Mouse (Mus musculus) kidney, adult 8-10 months (tissue): Measurements from ENCODE around the gene Myo5a.
A peak's percentile ranks its signal among the peaks of the same experiment; 100 is the strongest.

Experiments used
- DNase-seq, 2 experiments: peaks; one replicate each; pipeline ENCODE4 v3.0.0; 2022

Gene Myo5a

GRCm38 (mm10) chr9:75070457-75071028 is at the start of gene Myo5a:
Gene Myo5a, plus strand, starts transcription at chr9:75071015.
- DNase-seq = no peak

- no peak for DNase-seq
Observed at GRCm38 (mm10) chr9:75022546-75022945, 48.3 kb upstream of the Myo5a start.

GRCm38 (mm10) chr9:75023150-75023894 is 47.5 kb upstream of the Myo5a start:
- DNase-seq = no peak

GRCm38 (mm10) chr9:75024089-75024488 is 46.7 kb upstream of the Myo5a start:
- DNase-seq = no peak

GRCm38 (mm10) chr9:75025689-75026088 is 45.1 kb upstream of the Myo5a start:
- no peak for DNase-seq

- no peak for DNase-seq
Observed at GRCm38 (mm10) chr9:75032408-75032807, 38.4 kb upstream of the Myo5a start.

GRCm38 (mm10) chr9:75033141-75033540 is 37.7 kb upstream of the Myo5a start:
- DNase-seq = no peak

- no peak for DNase-seq
Observed at GRCm38 (mm10) chr9:75034691-75035090, 36.1 kb upstream of the Myo5a start.

GRCm38 (mm10) chr9:75035944-75036343 is 34.9 kb upstream of the Myo5a start:
- DNase-seq = no peak

- DNase-seq = peak; percentile 86
Observed at GRCm38 (mm10) chr9:75037451-75038356, 33.1 kb upstream of the Myo5a start, which contains the start of gene Arpp19. Gene Arpp19, plus strand, starts transcription at chr9:75037614.

- no peak for DNase-seq
Observed at GRCm38 (mm10) chr9:75038357-75038688, 32.5 kb upstream of the Myo5a start.

GRCm38 (mm10) chr9:75040566-75040965 is 30.2 kb upstream of the Myo5a start:
- DNase-seq = peak; percentile 34 to 50

GRCm38 (mm10) chr9:75041840-75042525 is 28.8 kb upstream of the Myo5a start:
- DNase-seq = no peak

GRCm38 (mm10) chr9:75043191-75043590 is 27.6 kb upstream of the Myo5a start:
- no peak for DNase-seq

- DNase-seq = no peak
Observed at GRCm38 (mm10) chr9:75047079-75047478, 23.7 kb upstream of the Myo5a start.

- no peak for DNase-seq
Observed at GRCm38 (mm10) chr9:75049100-75049499, 21.7 kb upstream of the Myo5a start.

- DNase-seq = peak; percentile 49 to 76
Observed at GRCm38 (mm10) chr9:75050003-75050402, 20.8 kb upstream of the Myo5a start.

GRCm38 (mm10) chr9:75051841-75052240 is 19.0 kb upstream of the Myo5a start:
- DNase-seq = no peak

GRCm38 (mm10) chr9:75055046-75055445 is 15.8 kb upstream of the Myo5a start:
- DNase-seq = peak in 1 of 2 experiments; percentile 31

GRCm38 (mm10) chr9:75064678-75065331 is 6.0 kb upstream of the Myo5a start:
- no peak for DNase-seq

GRCm38 (mm10) chr9:75071029-75071705 is 352 bp downstream of the Myo5a start:
- peak; percentile 41 to 65 for DNase-seq

GRCm38 (mm10) chr9:75071706-75072192 is 934 bp downstream of the Myo5a start:
- peak in 1 of 2 experiments; percentile 26 for DNase-seq
